Mouse (Mus musculus): ENCODE measurements around the gene Ppp1r11. TPM values are rescaled to one million over a fixed set of nuclear protein-coding genes. Genes with fewer than 3 reads are reported as not detected.
"Not testable (repeated sequence)": the region's sequence is repeated elsewhere in the genome, so short reads cannot be mapped to it uniquely, and the experiment has no call there.

Ppp1r11 gene
- total and polyA plus RNA-seq, 2 experiments from 2014 or later = 54.0 to 143 TPM

DNA sequence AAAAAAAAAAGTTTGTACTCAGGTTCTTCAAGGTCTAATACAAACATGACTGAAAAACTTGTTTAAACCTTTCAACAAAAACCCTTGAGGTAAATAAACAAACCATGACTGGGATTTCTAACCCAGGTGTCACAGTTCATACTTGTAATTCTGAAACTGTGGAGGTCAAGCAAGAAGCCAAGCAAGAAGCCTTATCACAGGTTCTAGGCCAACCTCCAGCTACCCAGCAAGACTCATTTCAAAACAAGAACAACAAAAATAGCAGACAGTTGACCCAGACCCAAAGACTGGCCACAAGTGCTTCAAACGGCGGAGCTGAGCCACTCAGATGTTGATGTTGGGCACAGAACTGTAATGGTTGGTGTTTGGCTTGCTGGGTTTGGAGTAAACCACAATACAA is 43.0 kb upstream of the Ppp1r11 start:
- WGBS = 96% methylated on average over 2 of the region's 2 CpGs
- no peak for TF ChIP-seq CTCF (IDR thresholded peaks at IDR 0.05)
- Histone ChIP-seq H3K9ac (replicated peaks; ENCODE audit: low read length, poor library complexity, severe bottlenecking) (no peak overlapping the region), H3K27ac (ENCODE audit: low read depth, low read length) (no peak overlapping the region), H3K4me1 (ENCODE audit: insufficient read depth, low read length) (no peaks in the 10 kb centered on the region), H3K27me3 (ENCODE audit: insufficient read depth, low read length) (peaks cover 2% of the 10 kb centered on the region; the same call in 1 of the 2 replicates), H3K4me3 (ENCODE audit: low read depth, low read length) (no peak overlapping the region), H3K4me2 (ENCODE audit: low read depth, low read length, poor library complexity, severe bottlenecking) (no peak overlapping the region), H3K36me3 (ENCODE audit: insufficient read depth, low read length) (no peaks in the 10 kb centered on the region), H3K9me3 (ENCODE audit: low read length) (no peaks in the 10 kb centered on the region)
- ATAC-seq (ENCODE audit: low FRiP score) (no peak), DNase-seq (ENCODE audit: low spot score) (no peak)

DNA sequence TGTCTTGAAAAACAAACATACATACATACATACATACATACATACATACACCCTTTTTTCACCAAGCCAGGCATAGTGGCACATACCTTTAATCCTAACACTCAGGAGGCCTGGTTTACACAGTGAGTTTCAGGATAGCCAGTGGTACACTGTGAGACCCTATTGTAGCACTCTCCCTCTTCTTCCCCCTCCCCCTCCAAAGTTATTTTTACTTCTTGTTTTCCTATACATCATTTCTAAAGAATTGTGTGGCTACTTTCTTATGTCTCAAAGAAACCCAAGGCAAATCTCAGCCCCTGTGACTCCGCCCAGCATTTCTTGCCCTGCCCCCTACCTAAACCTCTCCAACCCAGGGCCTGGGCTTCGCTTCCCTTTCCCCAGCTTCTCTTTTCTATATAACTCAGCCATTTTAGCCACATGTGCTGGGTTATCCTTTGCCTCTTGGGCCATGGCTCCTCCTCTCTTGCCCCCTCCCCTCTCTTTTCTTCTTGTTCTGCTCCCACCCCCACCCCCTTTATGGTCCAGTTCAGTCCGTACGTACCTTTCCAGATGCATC is 42.3 kb upstream of the Ppp1r11 start:
- no peak for DNase-seq (ENCODE audit: low spot score)
- H3K27ac ChIP-seq (ENCODE audit: low read depth, low read length) = no peak overlapping the region
- ATAC-seq (ENCODE audit: low FRiP score) = no peak
- no peak overlapping the region for H3K4me3 ChIP-seq (ENCODE audit: low read depth, low read length)
- no peaks in the 10 kb centered on the region for H3K4me1 ChIP-seq (ENCODE audit: insufficient read depth, low read length)
- no peaks in the 10 kb centered on the region for H3K9me3 ChIP-seq (ENCODE audit: low read length)
- H3K36me3 ChIP-seq (ENCODE audit: insufficient read depth, low read length) = no peaks in the 10 kb centered on the region
- H3K4me2 ChIP-seq (ENCODE audit: low read depth, low read length, poor library complexity, severe bottlenecking) = no peak overlapping the region
- 95% methylated on average over 4 of the region's 4 CpGs for WGBS
- peaks cover 6% of the 10 kb centered on the region for H3K27me3 ChIP-seq (ENCODE audit: insufficient read depth, low read length)
- no peak overlapping the region for H3K9ac ChIP-seq (replicated peaks; ENCODE audit: low read length, poor library complexity, severe bottlenecking)
- TF ChIP-seq CTCF (IDR thresholded peaks at IDR 0.05) = no peak

GRCm38 (mm10) chr17:36992336-36993104 is 41.0 kb upstream of the Ppp1r11 start:
- Histone ChIP-seq H3K4me3 (ENCODE audit: low read depth, low read length) (no peak overlapping the region), H3K36me3 (ENCODE audit: insufficient read depth, low read length) (no peaks in the 10 kb centered on the region), H3K9ac (replicated peaks; ENCODE audit: low read length, poor library complexity, severe bottlenecking) (no peak overlapping the region), H3K27ac (ENCODE audit: low read depth, low read length) (no peak overlapping the region), H3K9me3 (ENCODE audit: low read length) (no peaks in the 10 kb centered on the region), H3K27me3 (ENCODE audit: insufficient read depth, low read length) (peaks cover 13% of the 10 kb centered on the region), H3K4me2 (ENCODE audit: low read depth, low read length, poor library complexity, severe bottlenecking) (no peak overlapping the region), H3K4me1 (ENCODE audit: insufficient read depth, low read length) (no peaks in the 10 kb centered on the region)
- 75% methylated on average over 3 of the region's 3 CpGs for WGBS
- no peak for ATAC-seq (ENCODE audit: low FRiP score)
- no peak for TF ChIP-seq CTCF (IDR thresholded peaks at IDR 0.05)
- no peak for DNase-seq (ENCODE audit: low spot score)

DNA sequence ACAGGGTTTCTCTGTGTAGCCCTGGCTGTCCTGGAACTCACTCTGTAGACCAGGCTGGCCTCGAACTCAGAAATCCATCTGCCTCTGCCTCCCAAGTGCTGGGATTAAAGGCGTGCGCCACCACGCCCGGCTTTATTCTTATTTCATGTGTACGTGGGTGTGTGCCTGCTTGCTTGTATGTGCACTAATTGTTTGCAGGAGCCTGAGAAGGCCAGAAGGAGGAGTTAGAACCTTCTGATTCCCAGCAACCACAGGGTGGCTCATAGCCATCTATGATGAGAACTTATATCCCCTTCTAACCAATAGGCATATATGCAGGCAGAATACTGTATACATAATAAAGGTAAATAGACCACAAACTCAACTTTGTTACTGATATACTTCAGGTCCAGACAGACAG is 39.1 kb upstream of the Ppp1r11 start:
- H3K4me2 ChIP-seq (ENCODE audit: low read depth, low read length, poor library complexity, severe bottlenecking); H3K9ac ChIP-seq (replicated peaks; ENCODE audit: low read length, poor library complexity, severe bottlenecking); H3K4me3 ChIP-seq (ENCODE audit: low read depth, low read length); H3K27ac ChIP-seq (ENCODE audit: low read depth, low read length); DNase-seq (ENCODE audit: low spot score); ATAC-seq (ENCODE audit: low FRiP score); H3K36me3 ChIP-seq (ENCODE audit: insufficient read depth, low read length); H3K9me3 ChIP-seq (ENCODE audit: low read length); H3K4me1 ChIP-seq (ENCODE audit: insufficient read depth, low read length): not testable (repeated sequence)
- WGBS = 93% methylated on average over 6 of the region's 6 CpGs
- H3K27me3 ChIP-seq (ENCODE audit: insufficient read depth, low read length) = peaks cover 13% of the 10 kb centered on the region

- H3K4me2 ChIP-seq (ENCODE audit: low read depth, low read length, poor library complexity, severe bottlenecking) = peak within 1 kb of the TSS; percentile 32
- DNase-seq (ENCODE audit: low spot score) (no peak), ATAC-seq (ENCODE audit: low FRiP score) (no peak)
- H3K9ac ChIP-seq (replicated peaks; ENCODE audit: low read length, poor library complexity, severe bottlenecking) = no peak within 1 kb of the TSS
- H3K27me3 ChIP-seq (ENCODE audit: insufficient read depth, low read length) = peaks cover 13% of the 10 kb centered on the region
- H3K27ac ChIP-seq (ENCODE audit: low read depth, low read length) = no peak within 1 kb of the TSS
- TF ChIP-seq CTCF (IDR thresholded peaks at IDR 0.05) = no peak
- H3K4me1 ChIP-seq (ENCODE audit: insufficient read depth, low read length) = no peaks in the 10 kb centered on the region
- H3K36me3 ChIP-seq (ENCODE audit: insufficient read depth, low read length) = no peaks in the 10 kb centered on the region
- H3K4me3 ChIP-seq (ENCODE audit: low read depth, low read length) = peak within 1 kb of the TSS; percentile 11; the same call in 1 of the 2 replicates
- H3K9me3 ChIP-seq (ENCODE audit: low read length) = no peaks in the 10 kb centered on the region
- WGBS = 34% methylated on average over 5 of the region's 5 CpGs
Measured at GRCm38 (mm10) chr17:36989437-36989836, 37.9 kb upstream of the Ppp1r11 start, which contains the start of gene H2-M5. TSS of gene H2-M5 (minus strand) at chr17:36989537.

DNA sequence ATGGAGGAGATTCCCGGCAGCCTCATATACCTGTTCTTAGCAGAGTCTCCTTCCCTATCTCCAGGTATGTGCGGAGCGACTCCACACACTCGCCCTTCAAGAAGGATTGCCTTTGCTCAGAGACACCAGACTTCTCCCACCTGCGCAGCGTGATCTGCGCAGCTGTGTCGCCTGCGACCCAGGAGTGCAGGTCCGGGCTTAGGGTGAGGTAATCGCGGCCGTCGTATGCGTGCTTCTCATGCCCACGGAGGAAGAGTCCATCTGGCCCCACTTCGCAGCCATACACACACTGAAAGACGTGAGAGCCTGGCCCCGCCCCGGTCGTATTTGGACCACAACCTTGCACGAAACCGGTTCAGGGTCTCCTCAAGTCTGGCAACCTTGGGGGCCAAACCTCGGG is 36.9 kb upstream of the Ppp1r11 start:
- no peaks in the 10 kb centered on the region for H3K36me3 ChIP-seq (ENCODE audit: insufficient read depth, low read length)
- peaks cover 13% of the 10 kb centered on the region for H3K27me3 ChIP-seq (ENCODE audit: insufficient read depth, low read length)
- peak; percentile 70 for ATAC-seq (ENCODE audit: low FRiP score)
- H3K4me1 ChIP-seq (ENCODE audit: insufficient read depth, low read length) = no peaks in the 10 kb centered on the region
- no peak overlapping the region for H3K27ac ChIP-seq (ENCODE audit: low read depth, low read length)
- TF ChIP-seq CTCF (IDR thresholded peaks at IDR 0.05) = no peak
- peak; percentile 3 for DNase-seq (ENCODE audit: low spot score)
- WGBS = 9% methylated on average over 24 of the region's 24 CpGs
- H3K4me3 ChIP-seq (ENCODE audit: low read depth, low read length) = peak overlapping the region; percentile 11; the same call in 1 of the 2 replicates
- H3K9ac ChIP-seq (replicated peaks; ENCODE audit: low read length, poor library complexity, severe bottlenecking) = no peak overlapping the region
- peak overlapping the region; percentile 32 for H3K4me2 ChIP-seq (ENCODE audit: low read depth, low read length, poor library complexity, severe bottlenecking)
- H3K9me3 ChIP-seq (ENCODE audit: low read length) = no peaks in the 10 kb centered on the region

Measured in midbrain, postnatal 0 days (tissue).